Mouse (Mus musculus) stomach, postnatal 0 days (tissue): ENCODE measurements at regions not wholly inside any gene's neighbourhood (a gene's known extent, or its start where the extent isn't known, plus 50 kb on each side); places are given as distances from the start of the nearest gene placed in this dataset.
A peak's percentile ranks its signal among the peaks of the same experiment; 100 is the strongest.

ENCODE experiments used
- ATAC-seq: fragments of 200-750 bp; cut with Nextera tagmentation; 2 replicates; pipeline ENCODE4 v1.8.0; 2017; ENCODE audit not compliant: low FRiP score, low TSS enrichment
- DNase-seq: peaks from one replicate; pipeline ENCODE4 v3.0.0-alpha.2; 2016; ENCODE audit warnings: low spot score
- H3K27ac ChIP-seq: fragments of 300-500 bp; sonication (generic); replicated peaks from 2 replicates; pipeline ENCODE4 v1.5.1; 2014; ENCODE audit warnings: mild to moderate bottlenecking, control low read depth
- H3K27me3 ChIP-seq: fragments of 300-500 bp; sonication (generic); 2 replicates; pipeline ENCODE4 v1.6.1; 2014; ENCODE audit warnings: low read length; ENCODE audit not compliant: control insufficient read depth, insufficient read depth
- H3K36me3 ChIP-seq: fragments of 300-500 bp; sonication (generic); 2 replicates; pipeline ENCODE4 v1.6.1; 2014; ENCODE audit warnings: low read length, mixed read lengths; ENCODE audit not compliant: control insufficient read depth, insufficient read depth
- H3K4me1 ChIP-seq: fragments of 300-500 bp; sonication (generic); replicated peaks from 2 replicates; pipeline ENCODE4 v1.6.1; 2014; ENCODE audit warnings: antibody characterized with exemption; ENCODE audit not compliant: control insufficient read depth, insufficient read depth
- H3K4me2 ChIP-seq: fragments of 300-500 bp; sonication (generic); replicated peaks from 2 replicates; pipeline ENCODE4 v1.6.1; 2014; ENCODE audit warnings: low read depth, mild to moderate bottlenecking, control low read depth, moderate library complexity
- H3K4me3 ChIP-seq: fragments of 300-500 bp; sonication (generic); 2 replicates; pipeline ENCODE4 v1.5.1; 2014; ENCODE audit warnings: low read depth, low read length, control low read depth
- H3K9ac ChIP-seq: fragments of 300-500 bp; sonication (generic); 2 replicates; pipeline ENCODE4 v1.6.1; 2014; ENCODE audit warnings: mild to moderate bottlenecking, low read length, control low read depth, mixed read lengths
- H3K9me3 ChIP-seq: fragments of 300-500 bp; sonication (generic); 2 replicates; pipeline ENCODE4 v1.6.1; 2016; ENCODE audit warnings: low read length; ENCODE audit not compliant: control insufficient read depth
- CTCF ChIP-seq: IDR thresholded peaks from 2 replicates; pipeline ENCODE4 v1.5.1; 2016; ENCODE audit warnings: antibody characterized with exemption, low read depth, mild to moderate bottlenecking, moderate library complexity
- EP300 ChIP-seq: optimal IDR thresholded peaks from 2 replicates; pipeline ENCODE3; 2016; ENCODE audit warnings: antibody characterized with exemption
- WGBS: fragments of 180-500 bp; shearing (Covaris S2); extraction: QIAGEN DNeasy Blood & Tissue Kit; methylation state at CpG from one replicate; pipeline ENCODE4 v1.1.7; 2014; 5-methylcytosine and 5-hydroxymethylcytosine counted together

GRCm38 (mm10) chr13:83744110-83744752, 240.4 kb downstream of the Mef2c start:
- TF ChIP-seq EP300 (no peak), CTCF (no peak)
- H3K9me3 ChIP-seq = no peaks in the 10 kb centered on the region
- no peaks in the 10 kb centered on the region for H3K4me1 ChIP-seq
- H3K4me3 ChIP-seq = no peak overlapping the region
- H3K27me3 ChIP-seq = peaks cover 6% of the 10 kb centered on the region; the same call in 1 of the 2 replicates
- WGBS = 49% methylated on average over 8 of the region's 8 CpGs
- no peaks in the 10 kb centered on the region for H3K36me3 ChIP-seq
- H3K27ac ChIP-seq = no peak overlapping the region
- H3K4me2 ChIP-seq = no peak overlapping the region
- ATAC-seq (no peak), DNase-seq (no peak)
- no peak overlapping the region for H3K9ac ChIP-seq

GRCm38 (mm10) chr13:83744981-83745555, 241.2 kb downstream of the Mef2c start:
- Histone ChIP-seq H3K9me3 (no peaks in the 10 kb centered on the region), H3K36me3 (no peaks in the 10 kb centered on the region), H3K9ac (peak overlapping the region; percentile 8; the same call in 1 of the 2 replicates), H3K4me2 (peak overlapping the region; percentile 67), H3K4me3 (peak overlapping the region; percentile 35), H3K27ac (no peak overlapping the region), H3K4me1 (no peaks in the 10 kb centered on the region), H3K27me3 (peaks cover 4% of the 10 kb centered on the region; the same call in 1 of the 2 replicates)
- TF ChIP-seq CTCF (no peak), EP300 (no peak)
- under 1% methylated on average over 33 of the region's 38 CpGs for WGBS
- peak; percentile 51 for DNase-seq
- ATAC-seq = peak; percentile 77

GRCm38 (mm10) chr13:83745961-83746360, 242.1 kb downstream of the Mef2c start:
- no peak overlapping the region for H3K27ac ChIP-seq
- no peak for DNase-seq
- 76% methylated on average over 5 of the region's 5 CpGs for WGBS
- no peak overlapping the region for H3K9ac ChIP-seq
- no peak overlapping the region for H3K4me2 ChIP-seq
- no peaks in the 10 kb centered on the region for H3K36me3 ChIP-seq
- H3K9me3 ChIP-seq = no peaks in the 10 kb centered on the region
- TF ChIP-seq CTCF (no peak), EP300 (no peak)
- H3K4me1 ChIP-seq = no peaks in the 10 kb centered on the region
- H3K4me3 ChIP-seq = no peak overlapping the region
- H3K27me3 ChIP-seq = peaks cover 4% of the 10 kb centered on the region; the same call in 1 of the 2 replicates
- no peak for ATAC-seq

- H3K27me3 ChIP-seq = peaks cover 4% of the 10 kb centered on the region; the same call in 1 of the 2 replicates
- no peak for TF ChIP-seq CTCF
- no peak for TF ChIP-seq EP300
- no peaks in the 10 kb centered on the region for H3K36me3 ChIP-seq
- no peak overlapping the region for H3K9ac ChIP-seq
- H3K27ac ChIP-seq = no peak overlapping the region
- no peaks in the 10 kb centered on the region for H3K9me3 ChIP-seq
- ATAC-seq (no peak), DNase-seq (no peak)
- H3K4me1 ChIP-seq = no peaks in the 10 kb centered on the region
- no peak overlapping the region for H3K4me3 ChIP-seq
- WGBS = 52% methylated on average over 3 of the region's 3 CpGs
- H3K4me2 ChIP-seq = no peak overlapping the region
Measured at GRCm38 (mm10) chr13:83747671-83748070, 243.8 kb downstream of the Mef2c start.

GRCm38 (mm10) chr13:83749376-83750150, 245.7 kb downstream of the Mef2c start:
- TF ChIP-seq CTCF (no peak), EP300 (no peak)
- WGBS = 76% methylated on average over 8 of the region's 8 CpGs
- ATAC-seq = no peak

More at GRCm38 (mm10) chr13:83749376-83750150, 245.7 kb downstream of the Mef2c start:
- H3K4me3 ChIP-seq = no peak overlapping the region
- no peak overlapping the region for H3K27ac ChIP-seq
- no peak for DNase-seq
- H3K4me2 ChIP-seq = no peak overlapping the region
- H3K27me3 ChIP-seq = peaks cover 4% of the 10 kb centered on the region; the same call in 1 of the 2 replicates
- no peaks in the 10 kb centered on the region for H3K4me1 ChIP-seq
- H3K9me3 ChIP-seq = no peaks in the 10 kb centered on the region
- H3K9ac ChIP-seq = no peak overlapping the region
- no peaks in the 10 kb centered on the region for H3K36me3 ChIP-seq
